Mouse (Mus musculus) G1E (cell line): ENCODE results near the gene Ncor1.
"Not testable (repeated sequence)": the region's sequence is repeated elsewhere in the genome, so short reads cannot be mapped to it uniquely, and the experiment has no call there.

Experiments used
- CTCF ChIP-seq: IDR thresholded peaks from 2 replicates; pipeline ENCODE4 v1.5.1; 2012; ENCODE audit warnings: low read depth, low read length, inconsistent platforms, mixed read lengths
- GATA1 ChIP-seq: IDR thresholded peaks from 2 replicates; pipeline ENCODE4 v1.6.1; 2012; ENCODE audit warnings: borderline replicate concordance, low read length, inconsistent platforms, mixed read lengths
- TAL1 ChIP-seq: conservative IDR thresholded peaks from 2 replicates; pipeline ENCODE4 v1.6.1; 2012; ENCODE audit warnings: low read depth, low read length, inconsistent platforms, mixed read lengths

DNA sequence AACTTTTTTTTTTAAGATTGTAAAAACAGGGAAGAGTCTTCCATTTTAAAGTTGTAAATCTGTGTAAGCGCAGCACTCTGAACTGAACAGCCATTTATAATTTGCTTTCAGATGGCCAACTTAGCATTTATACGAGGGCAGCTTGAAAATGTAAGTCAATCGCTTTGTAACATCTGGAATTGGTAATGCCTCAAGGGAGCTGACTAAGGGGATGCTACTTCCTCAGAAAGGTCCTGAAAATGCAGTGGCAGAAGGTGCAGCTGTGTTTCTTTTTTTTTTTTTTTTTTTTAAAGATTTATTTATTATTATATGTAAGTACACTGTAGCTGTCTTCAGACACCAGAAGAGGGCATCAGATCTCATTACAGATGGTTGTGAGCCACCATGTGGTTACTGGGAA is 174.3 kb downstream of the Ncor1 start:
- TF ChIP-seq GATA1, CTCF, TAL1: not testable (repeated sequence)
